Mouse (Mus musculus): ENCODE results near the gene Gnl3. TPM values are rescaled to one million over a fixed set of nuclear protein-coding genes. Genes with fewer than 3 reads are reported as not detected.

Gene Gnl3
- total RNA-seq, 2 experiments from 2014 or later, result 61.5 to 81.2 TPM

Other genes starting within 250 kb of the Gnl3 start
- gene Tmem110, start 193.6 kb downstream of the Gnl3 start, total RNA-seq (2021), result 10 to 100 TPM; 23.2 to 27.1 TPM
- gene Mustn1, start 140.0 kb downstream of the Gnl3 start, total RNA-seq (2021), result 10 to 100 TPM; 11.1 to 11.6 TPM
- gene Itih4, start 132.7 kb downstream of the Gnl3 start, total RNA-seq (2021), result 100 to 1,000 TPM; 167 to 428 TPM
- gene Itih3, start 95.4 kb downstream of the Gnl3 start, total RNA-seq (2021), result 100 to 1,000 TPM in 1 of 2 experiments, 10 to 100 TPM in 1; 87.4 to 223 TPM
- gene Itih1, start 75.9 kb downstream of the Gnl3 start, total RNA-seq (2021), result 100 to 1,000 TPM in 1 of 2 experiments, 10 to 100 TPM in 1; 52.9 to 125 TPM
- gene Nek4, start 67.8 kb downstream of the Gnl3 start, total RNA-seq (2021), result 10 to 100 TPM in 1 of 2 experiments, 1 to 10 TPM in 1; 8.5 to 13.9 TPM
- gene Glt8d1, start 17.8 kb downstream of the Gnl3 start, total RNA-seq (2021), result 10 to 100 TPM; 35.0 to 47.0 TPM
- 100 to 1,000 TPM; 215 to 225 TPM for gene Spcs1, start 17.5 kb downstream of the Gnl3 start, total RNA-seq (2021)
- gene Pbrm1, start within 50 bp of the Gnl3 start, total RNA-seq (2021), result 10 to 100 TPM; 53.5 to 65.9 TPM
- gene Smim4, start 109.8 kb upstream of the Gnl3 start, total RNA-seq (2021), result 100 to 1,000 TPM in 1 of 2 experiments, 10 to 100 TPM in 1; 86.9 to 103 TPM
- gene Nt5dc2, start 111.9 kb upstream of the Gnl3 start, total RNA-seq (2021), result 10 to 100 TPM; 52.0 to 52.6 TPM
- gene Stab1, start 149.5 kb upstream of the Gnl3 start, total RNA-seq (2021), result 10 to 100 TPM; 74.3 to 74.8 TPM
- gene Tnnc1, start 189.2 kb upstream of the Gnl3 start, total RNA-seq (2021), result 10 to 100 TPM; 11.1 to 45.0 TPM
- gene Nisch, start 197.8 kb upstream of the Gnl3 start, total RNA-seq (2021), result 100 to 1,000 TPM; 224 to 328 TPM
- gene Sema3g, start 198.7 kb upstream of the Gnl3 start, total RNA-seq (2021), result 10 to 100 TPM; 12.1 to 12.3 TPM
- 1 to 10 TPM; 9.1 to 9.2 TPM for gene Phf7, start 232.2 kb upstream of the Gnl3 start, total RNA-seq (2021)
- gene Bap1, start 232.3 kb upstream of the Gnl3 start, total RNA-seq (2021), result 10 to 100 TPM; 58.4 to 67.6 TPM